Mouse (Mus musculus) forebrain, embryonic 16.5 days (tissue): ENCODE data around the gene Sgsm2. TPM values are rescaled to one million over a fixed set of nuclear protein-coding genes. Genes with fewer than 3 reads are reported as not detected.

Experiments
- ATAC-seq: fragments of 200-750 bp; cut with Nextera tagmentation; 2 replicates; pipeline ENCODE4 v1.8.0; 2017; ENCODE audit warnings: mild to moderate bottlenecking, moderate library complexity
- H3K27ac ChIP-seq: fragments of 300-500 bp; sonication (generic); 2 replicates; pipeline ENCODE4 v1.5.1; 2014; ENCODE audit warnings: low read length, control low read depth
- H3K27me3 ChIP-seq: fragments of 300-500 bp; sonication (generic); replicated peaks from 2 replicates; pipeline ENCODE4 v1.6.1; 2014; ENCODE audit warnings: low read length; ENCODE audit not compliant: control insufficient read depth, insufficient read depth
- H3K36me3 ChIP-seq: fragments of 300-500 bp; sonication (generic); 2 replicates; pipeline ENCODE4 v1.6.1; 2014; ENCODE audit not compliant: control insufficient read depth, insufficient read depth
- H3K4me1 ChIP-seq: fragments of 300-500 bp; sonication (generic); replicated peaks from 2 replicates; pipeline ENCODE4 v1.6.1; 2014; ENCODE audit warnings: low read length; ENCODE audit not compliant: control insufficient read depth, insufficient read depth
- H3K4me2 ChIP-seq: fragments of 300-500 bp; sonication (generic); 2 replicates; pipeline ENCODE4 v1.6.1; 2014; ENCODE audit warnings: mild to moderate bottlenecking, low read length, control low read depth
- H3K4me3 ChIP-seq: fragments of 300-500 bp; sonication (generic); replicated peaks from 2 replicates; pipeline ENCODE4 v1.5.1; 2014; ENCODE audit warnings: mild to moderate bottlenecking, low read length, control low read depth
- H3K9ac ChIP-seq: fragments of 300-500 bp; sonication (generic); replicated peaks from 2 replicates; pipeline ENCODE4 v1.6.1; 2014; ENCODE audit warnings: low read depth, low read length, control low read depth
- H3K9me3 ChIP-seq: fragments of 300-500 bp; sonication (generic); 2 replicates; pipeline ENCODE4 v1.6.1; 2016; ENCODE audit warnings: low read length; ENCODE audit not compliant: control insufficient read depth
- WGBS: fragments of 180-500 bp; shearing (Covaris S2); extraction: QIAGEN DNeasy Blood & Tissue Kit; methylation state at CpG from one replicate; pipeline ENCODE4 v1.1.7; 2014; 5-methylcytosine and 5-hydroxymethylcytosine counted together
- polyA plus RNA-seq: library from polyadenylated mRNA; unstranded; fragments of >200 nt; fragmentation: Nextera tagmentation; extraction: Ambion mirVana; gene quantifications from 2 replicates; pipeline ENCODE4 v1.2.1, GENCODE M21; 2015

Gene Sgsm2
- polyA plus RNA-seq, 1 experiment from 2014 or later, result 18.2 TPM

DNA sequence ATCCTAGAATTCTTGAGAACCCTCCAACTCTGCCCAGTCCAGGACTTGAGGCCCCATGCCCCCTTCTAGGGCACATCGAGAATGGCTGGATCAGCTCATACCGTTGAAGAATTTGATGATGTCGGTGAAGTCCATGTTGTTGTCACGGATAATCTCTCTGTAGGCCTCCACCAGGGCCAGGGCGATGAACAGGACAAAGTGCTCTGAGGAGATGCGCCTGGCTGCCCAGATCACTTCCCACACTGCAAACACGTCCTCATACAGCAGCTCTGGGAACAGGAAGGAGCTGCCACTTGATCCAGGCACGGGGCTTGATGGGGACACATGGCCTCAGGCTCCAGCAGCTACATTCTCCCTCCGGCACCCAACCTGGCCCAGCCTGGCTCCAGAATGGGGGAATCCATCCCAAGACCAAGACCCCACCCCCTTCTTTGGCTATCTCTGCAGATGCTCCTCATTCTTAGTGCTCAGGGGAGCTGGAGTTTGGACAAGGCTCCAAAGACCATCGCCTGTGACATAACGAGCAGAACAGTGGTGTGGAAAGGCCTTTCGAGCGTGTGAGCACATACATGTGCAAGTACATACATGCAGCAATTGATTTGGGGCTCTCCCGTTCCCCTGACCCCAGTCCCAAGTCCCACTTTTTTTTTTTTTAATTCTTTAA is 45.7 kb downstream of the Sgsm2 start:
- 0 out of 2 replicates have a peak, but pooled peaks cover 3% of the 10 kb centered on the region for H3K4me1 ChIP-seq
- H3K9ac ChIP-seq, result no peak overlapping the region
- WGBS, result 83% methylated on average over 14 of the region's 14 CpGs
- no peak for ATAC-seq
- no peaks in the 10 kb centered on the region for H3K9me3 ChIP-seq
- peaks cover 4% of the 10 kb centered on the region for H3K36me3 ChIP-seq
- no peak overlapping the region for H3K4me2 ChIP-seq
- H3K4me3 ChIP-seq, result no peak overlapping the region
- no peak overlapping the region for H3K27ac ChIP-seq
- no peaks in the 10 kb centered on the region for H3K27me3 ChIP-seq

DNA sequence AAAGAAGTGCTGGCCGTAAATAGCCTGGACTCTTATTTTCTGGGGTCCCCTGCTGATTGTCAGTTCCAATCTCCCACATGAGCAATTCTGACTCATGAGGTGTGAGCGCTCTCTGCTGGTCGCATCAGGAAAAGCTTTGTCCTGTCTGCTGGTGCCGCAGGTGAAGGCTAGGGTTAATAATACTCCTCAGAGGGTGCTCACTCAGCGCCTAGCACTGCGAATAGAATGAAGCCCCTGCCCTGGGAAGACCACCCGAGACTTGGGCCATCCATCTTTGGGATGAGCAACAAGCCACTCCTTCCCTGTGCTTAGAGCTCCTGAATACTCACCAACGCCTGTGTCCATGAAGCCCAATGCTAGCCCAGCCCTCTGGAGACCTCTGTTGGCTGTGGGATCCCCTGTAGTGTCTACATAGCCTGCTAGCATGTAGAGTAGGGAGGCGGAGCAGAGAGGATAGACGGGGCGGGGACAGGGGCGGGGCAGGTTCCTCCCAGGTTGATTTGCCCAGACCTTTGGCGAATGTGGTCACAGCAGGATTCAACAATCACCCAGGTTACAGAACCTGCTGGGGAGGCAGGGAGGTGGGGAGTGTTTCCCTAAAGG is 48.8 kb downstream of the Sgsm2 start:
- Histone ChIP-seq H3K9ac (no peak overlapping the region), H3K9me3 (no peaks in the 10 kb centered on the region; the same call in 1 of the 2 replicates), H3K36me3 (peaks cover 8% of the 10 kb centered on the region), H3K27ac (no peak overlapping the region), H3K27me3 (no peaks in the 10 kb centered on the region), H3K4me2 (no peak overlapping the region), H3K4me1 (0 out of 2 replicates have a peak, but pooled peaks cover 3% of the 10 kb centered on the region), H3K4me3 (no peak overlapping the region)
- peak; percentile 51 for ATAC-seq
- 3% methylated on average over 13 of the region's 13 CpGs for WGBS

DNA sequence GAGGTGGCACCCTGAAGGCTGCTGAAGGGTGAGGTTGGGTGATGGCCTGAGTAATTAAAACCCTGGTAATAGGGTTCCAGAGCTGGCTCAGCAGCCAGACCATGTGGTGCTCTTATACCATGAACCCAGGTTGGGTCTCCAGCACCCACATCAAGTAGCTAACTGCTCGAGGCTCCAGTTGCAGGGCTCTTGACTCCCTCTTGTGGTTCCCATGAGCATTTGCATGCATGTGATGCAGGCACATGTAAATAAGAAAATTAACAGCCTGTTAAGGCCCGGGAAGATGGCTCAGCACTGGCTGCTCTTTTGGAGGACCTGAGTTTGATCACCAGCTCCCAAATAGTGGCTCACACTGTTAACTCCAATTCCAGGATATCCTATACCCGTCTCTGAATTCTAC is 51.1 kb downstream of the Sgsm2 start:
- Histone ChIP-seq H3K9me3 (no peaks in the 10 kb centered on the region; the same call in 1 of the 2 replicates), H3K4me3 (no peak overlapping the region), H3K9ac (no peak overlapping the region), H3K27ac (no peak overlapping the region), H3K4me2 (no peak overlapping the region), H3K27me3 (no peaks in the 10 kb centered on the region), H3K4me1 (0 out of 2 replicates have a peak, but pooled peaks cover 3% of the 10 kb centered on the region), H3K36me3 (peaks cover 8% of the 10 kb centered on the region; the same call in 1 of the 2 replicates)
- WGBS, result 63% methylated on average over 3 of the region's 3 CpGs
- no peak for ATAC-seq

DNA sequence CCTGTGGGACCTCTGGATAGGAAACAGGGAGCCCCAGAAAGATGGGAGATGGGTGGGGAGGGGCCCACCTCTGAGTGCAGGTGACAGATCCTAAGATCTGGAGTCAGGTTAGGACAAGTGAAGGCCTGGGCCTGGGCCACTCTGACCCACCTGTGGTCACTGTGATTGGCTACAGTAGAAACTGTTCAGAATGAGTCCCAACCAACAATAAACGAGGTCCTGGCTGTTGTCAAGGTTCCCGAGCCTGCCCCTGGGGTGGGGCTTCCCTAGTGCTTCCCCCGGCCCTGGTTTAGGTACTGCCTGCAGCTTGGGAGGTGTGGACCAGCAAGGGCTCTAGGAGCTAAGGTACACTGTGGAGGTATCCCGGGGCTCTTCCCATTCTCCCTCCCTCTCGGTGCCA is 53.1 kb downstream of the Sgsm2 start:
- Histone ChIP-seq H3K4me1 (peaks cover 9% of the 10 kb centered on the region; the same call in 1 of the 2 replicates), H3K9me3 (no peaks in the 10 kb centered on the region; the same call in 1 of the 2 replicates), H3K9ac (no peak overlapping the region), H3K27ac (no peak overlapping the region), H3K27me3 (no peaks in the 10 kb centered on the region), H3K4me3 (no peak overlapping the region), H3K4me2 (no peak overlapping the region), H3K36me3 (peaks cover 8% of the 10 kb centered on the region; the same call in 1 of the 2 replicates)
- no peak for ATAC-seq
- 55% methylated on average over 5 of the region's 5 CpGs for WGBS

DNA sequence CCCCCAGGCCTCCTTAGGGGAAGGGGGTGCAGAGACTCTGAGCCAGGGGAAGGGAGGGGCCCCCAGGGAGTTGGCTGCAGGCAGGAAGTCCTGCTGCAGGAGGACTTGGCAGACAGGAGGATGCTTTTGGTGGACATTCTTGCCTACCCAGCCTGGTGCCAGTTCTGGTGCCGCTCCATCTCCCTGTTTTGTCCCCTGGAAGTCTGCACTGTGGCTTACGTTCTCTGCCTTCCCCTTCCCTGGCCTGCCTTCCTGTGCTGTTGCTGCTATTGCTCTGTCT is 53.5 kb downstream of the Sgsm2 start:
- H3K36me3 ChIP-seq, result peaks cover 8% of the 10 kb centered on the region; the same call in 1 of the 2 replicates
- H3K9me3 ChIP-seq, result no peaks in the 10 kb centered on the region; the same call in 1 of the 2 replicates
- peaks cover 10% of the 10 kb centered on the region; the same call in 1 of the 2 replicates for H3K4me1 ChIP-seq
- no peak for ATAC-seq
- H3K27ac ChIP-seq, result no peak overlapping the region
- H3K4me3 ChIP-seq, result no peak overlapping the region
- H3K27me3 ChIP-seq, result no peaks in the 10 kb centered on the region
- no peak overlapping the region for H3K4me2 ChIP-seq
- H3K9ac ChIP-seq, result no peak overlapping the region
- WGBS, result 70% methylated on average over 2 of the region's 2 CpGs

DNA sequence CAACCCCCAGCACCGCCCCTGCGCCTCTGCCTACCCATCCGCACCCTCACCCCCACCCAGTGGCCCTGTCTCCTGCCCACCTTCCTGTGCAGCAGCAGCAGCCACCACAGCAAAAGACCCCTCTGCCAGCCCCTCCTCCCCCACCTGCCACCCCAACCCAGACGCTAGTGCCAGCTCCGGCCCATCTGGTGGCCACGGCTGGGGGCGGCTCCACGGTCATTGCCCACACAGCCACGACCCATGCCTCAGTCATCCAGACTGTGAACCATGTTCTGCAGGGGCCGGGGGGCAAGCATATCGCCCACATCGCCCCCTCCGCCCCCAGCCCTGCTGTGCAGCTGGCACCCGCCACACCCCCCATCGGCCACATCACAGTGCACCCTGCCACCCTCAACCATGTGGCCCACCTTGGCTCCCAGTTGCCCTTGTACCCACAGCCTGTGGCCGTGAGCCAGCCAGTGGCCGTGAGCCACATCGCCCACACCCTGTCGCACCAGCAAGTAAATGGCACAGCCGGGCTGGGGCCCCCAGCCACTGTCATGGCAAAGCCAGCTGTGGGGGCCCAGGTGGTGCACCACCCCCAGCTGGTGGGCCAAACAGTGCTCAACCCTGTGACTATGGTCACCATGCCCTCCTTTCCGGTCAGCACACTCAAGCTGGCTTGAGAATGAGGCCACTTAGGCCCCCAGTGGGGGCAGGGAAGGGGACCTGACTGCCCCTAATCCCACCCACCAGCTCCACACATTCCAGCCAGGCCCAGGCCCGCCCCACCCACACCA is 54.0 kb downstream of the Sgsm2 start:
- Histone ChIP-seq H3K36me3 (peaks cover 8% of the 10 kb centered on the region; the same call in 1 of the 2 replicates), H3K4me1 (peaks cover 11% of the 10 kb centered on the region), H3K27me3 (no peaks in the 10 kb centered on the region), H3K9ac (no peak overlapping the region), H3K27ac (no peak overlapping the region), H3K4me2 (no peak overlapping the region), H3K4me3 (no peak overlapping the region), H3K9me3 (no peaks in the 10 kb centered on the region; the same call in 1 of the 2 replicates)
- no peak for ATAC-seq
- 88% methylated on average over 22 of the region's 22 CpGs for WGBS

DNA sequence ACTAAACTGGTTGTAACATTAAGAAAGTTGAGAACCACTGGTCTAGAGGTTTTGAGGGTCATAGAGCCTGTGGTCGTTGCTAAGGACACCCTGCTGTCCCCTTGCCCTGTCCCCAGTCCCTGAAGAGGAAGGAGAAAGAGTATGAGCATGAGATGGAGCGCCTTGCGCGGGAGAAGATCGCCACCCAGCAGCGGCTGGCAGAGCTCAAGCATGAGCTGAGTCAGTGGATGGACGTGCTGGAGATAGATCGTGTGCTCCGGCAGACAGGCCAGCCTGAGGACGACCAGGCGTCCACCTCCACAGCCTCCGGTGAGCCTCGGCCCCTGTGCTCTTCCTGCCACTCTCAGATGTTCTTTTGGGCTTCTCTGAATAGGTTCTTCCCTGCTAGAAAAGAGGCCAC is 54.8 kb downstream of the Sgsm2 start:
- H3K9ac ChIP-seq, result no peak overlapping the region
- no peaks in the 10 kb centered on the region; the same call in 1 of the 2 replicates for H3K9me3 ChIP-seq
- no peak overlapping the region for H3K4me3 ChIP-seq
- peaks cover 18% of the 10 kb centered on the region for H3K4me1 ChIP-seq
- H3K4me2 ChIP-seq, result no peak overlapping the region
- no peak overlapping the region for H3K27ac ChIP-seq
- WGBS, result 84% methylated on average over 13 of the region's 13 CpGs
- no peaks in the 10 kb centered on the region for H3K27me3 ChIP-seq
- no peak for ATAC-seq
- H3K36me3 ChIP-seq, result peaks cover 8% of the 10 kb centered on the region; the same call in 1 of the 2 replicates

DNA sequence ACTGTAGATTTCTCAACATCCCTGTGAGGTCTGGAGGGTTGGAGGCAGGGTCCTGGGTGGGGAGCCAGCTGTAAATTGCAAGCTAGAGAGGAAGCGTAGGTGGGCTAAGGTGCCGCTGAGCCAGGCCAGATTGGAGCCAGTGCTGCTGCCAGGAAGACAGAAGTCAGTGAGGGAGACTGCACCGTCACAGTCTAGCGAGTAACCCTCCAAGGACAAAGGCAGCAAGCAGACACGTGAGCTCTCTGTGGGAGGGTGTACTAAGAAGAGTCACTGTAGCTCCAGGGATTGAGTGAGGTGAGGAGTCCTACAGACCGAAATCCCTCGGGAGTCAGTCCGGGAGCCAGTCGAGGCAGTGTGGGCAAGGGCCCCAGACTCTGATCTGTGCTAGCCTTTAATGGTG is 55.5 kb downstream of the Sgsm2 start:
- H3K4me1 ChIP-seq, result peaks cover 18% of the 10 kb centered on the region
- peaks cover 8% of the 10 kb centered on the region; the same call in 1 of the 2 replicates for H3K36me3 ChIP-seq
- no peak overlapping the region for H3K4me3 ChIP-seq
- H3K9ac ChIP-seq, result no peak overlapping the region
- no peaks in the 10 kb centered on the region for H3K27me3 ChIP-seq
- no peak overlapping the region for H3K27ac ChIP-seq
- no peak for ATAC-seq
- no peak overlapping the region for H3K4me2 ChIP-seq
- WGBS, result 80% methylated on average over 9 of the region's 9 CpGs
- no peaks in the 10 kb centered on the region; the same call in 1 of the 2 replicates for H3K9me3 ChIP-seq

DNA sequence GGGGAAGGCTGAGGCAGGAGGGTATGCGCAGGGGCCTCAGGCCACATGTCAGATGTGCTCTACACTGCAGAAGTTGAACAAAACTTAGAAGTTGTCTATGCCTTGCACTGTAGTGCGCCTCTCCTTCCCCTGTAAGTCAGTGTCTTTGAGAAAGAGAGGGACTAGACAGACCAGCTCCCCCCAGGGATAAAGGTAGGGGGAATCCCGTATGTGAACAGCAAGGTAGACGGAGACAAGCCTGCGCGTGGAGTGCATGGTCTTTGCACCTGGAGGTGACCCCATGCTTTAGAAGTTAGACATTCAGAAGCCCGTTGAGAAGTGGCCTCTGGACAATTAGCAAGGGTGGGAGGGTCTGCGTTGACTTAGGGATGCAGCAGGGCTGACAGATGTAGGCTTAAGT is 56.1 kb downstream of the Sgsm2 start:
- H3K9me3 ChIP-seq, result no peaks in the 10 kb centered on the region; the same call in 1 of the 2 replicates
- no peak overlapping the region for H3K9ac ChIP-seq
- peaks cover 18% of the 10 kb centered on the region for H3K4me1 ChIP-seq
- WGBS, result 96% methylated on average over 8 of the region's 8 CpGs
- peaks cover 5% of the 10 kb centered on the region; the same call in 1 of the 2 replicates for H3K36me3 ChIP-seq
- no peak overlapping the region for H3K4me2 ChIP-seq
- no peaks in the 10 kb centered on the region for H3K27me3 ChIP-seq
- no peak overlapping the region for H3K27ac ChIP-seq
- ATAC-seq, result no peak
- H3K4me3 ChIP-seq, result no peak overlapping the region
